Mouse (Mus musculus) v-Abl transformed pro-B cells (cell line): ENCODE measurements around the gene Esr1.

Experiments used
- in situ Hi-C, 2 experiments: fragments of 400-800 bp; cut with MboI; formaldehyde crosslinking; loops; one replicate each; pipeline ENCODE4 v1.15.1; 2025; ENCODE audit not compliant: unreplicated experiment in 2 of 2

Esr1 gene

DNA sequence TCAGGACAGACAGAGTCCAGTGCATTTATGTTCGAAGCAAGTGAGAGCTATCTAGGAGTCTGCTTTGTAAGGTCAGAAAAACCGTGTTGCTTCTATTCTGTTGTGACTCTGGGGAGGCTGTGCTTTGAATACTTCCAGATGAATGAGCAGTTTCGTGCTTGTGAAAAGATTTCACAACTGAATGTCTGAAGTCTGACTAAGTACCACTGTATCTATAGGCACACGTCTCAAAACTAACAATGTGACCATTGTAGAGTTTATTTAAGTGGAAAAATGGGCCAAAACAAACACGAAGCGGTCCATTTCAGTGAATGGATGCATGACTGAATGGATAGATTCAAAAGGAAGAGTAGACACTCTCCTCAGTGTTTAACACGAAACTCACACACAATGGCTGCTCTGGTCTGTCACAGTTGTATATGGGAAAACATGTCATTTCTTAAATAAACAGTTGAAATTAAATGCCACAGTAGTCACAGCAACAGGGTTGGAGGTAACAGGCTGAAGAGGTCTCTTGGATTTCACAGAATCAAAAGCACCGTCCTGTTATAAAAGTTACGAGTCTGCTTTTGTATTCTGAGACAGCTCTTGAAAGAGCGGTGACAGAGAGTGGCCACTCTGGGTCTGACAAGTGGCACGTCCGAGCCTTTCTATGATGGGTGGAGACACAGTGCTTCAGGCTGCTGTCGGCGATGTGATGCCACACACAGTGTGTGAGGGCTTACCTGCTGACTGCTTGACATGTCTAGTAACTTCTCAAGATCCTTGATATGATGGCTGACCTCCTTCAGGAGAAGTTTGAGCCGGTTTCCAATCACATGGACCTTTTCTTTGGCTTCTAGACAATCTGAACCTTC lies 421.0 kb downstream of the Esr1 start:
- in situ Hi-C loops, result no loop called here

DNA sequence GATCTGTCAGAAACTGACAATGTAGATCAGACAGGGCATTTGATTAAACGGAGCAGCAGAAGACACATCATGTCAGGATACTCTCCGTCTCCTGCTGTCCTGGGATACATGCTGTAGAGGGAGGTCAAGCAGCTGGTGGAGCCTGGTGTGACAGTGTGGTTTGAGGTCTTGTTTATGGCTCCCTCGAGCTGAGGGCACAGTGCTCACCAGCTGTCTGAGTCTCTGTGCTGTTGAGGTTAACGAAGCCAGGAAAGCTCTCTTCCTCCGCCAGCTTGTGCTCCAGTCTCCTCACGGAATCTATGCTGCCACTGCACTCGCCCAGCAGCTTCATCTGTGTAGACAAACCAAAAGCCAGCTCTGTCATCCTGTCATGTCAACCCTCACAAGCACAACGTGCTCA lies 429.9 kb downstream of the Esr1 start:
- in situ Hi-C loops, result no loop called here

GRCm38 (mm10) chr10:5044481-5044880 lies 433.1 kb downstream of the Esr1 start:
- in situ Hi-C loops, result no loop called here

- in situ Hi-C loops, result no loop called here
Measured at GRCm38 (mm10) chr10:5045213-5045612, 433.8 kb downstream of the Esr1 start.

GRCm38 (mm10) chr10:5045671-5046070 lies 434.3 kb downstream of the Esr1 start:
- in situ Hi-C loops, result no loop called here
